Mouse (Mus musculus) central nervous system, embryonic 14 days (tissue): ENCODE results near the gene Fbln1. TPM values are rescaled to one million over a fixed set of nuclear protein-coding genes. Genes with fewer than 3 reads are reported as not detected.

ENCODE experiments used
- polyA plus RNA-seq: library from polyadenylated mRNA; depleted of rRNA; stranded (reverse); fragments of >200 nt; gene quantifications from 2 replicates; pipeline ENCODE4 v1.2.3, GENCODE M21; 2012; rRNA removed

Fbln1 gene
- 54.8 and 86.4 TPM in 2 replicates for polyA plus RNA-seq

DNA sequence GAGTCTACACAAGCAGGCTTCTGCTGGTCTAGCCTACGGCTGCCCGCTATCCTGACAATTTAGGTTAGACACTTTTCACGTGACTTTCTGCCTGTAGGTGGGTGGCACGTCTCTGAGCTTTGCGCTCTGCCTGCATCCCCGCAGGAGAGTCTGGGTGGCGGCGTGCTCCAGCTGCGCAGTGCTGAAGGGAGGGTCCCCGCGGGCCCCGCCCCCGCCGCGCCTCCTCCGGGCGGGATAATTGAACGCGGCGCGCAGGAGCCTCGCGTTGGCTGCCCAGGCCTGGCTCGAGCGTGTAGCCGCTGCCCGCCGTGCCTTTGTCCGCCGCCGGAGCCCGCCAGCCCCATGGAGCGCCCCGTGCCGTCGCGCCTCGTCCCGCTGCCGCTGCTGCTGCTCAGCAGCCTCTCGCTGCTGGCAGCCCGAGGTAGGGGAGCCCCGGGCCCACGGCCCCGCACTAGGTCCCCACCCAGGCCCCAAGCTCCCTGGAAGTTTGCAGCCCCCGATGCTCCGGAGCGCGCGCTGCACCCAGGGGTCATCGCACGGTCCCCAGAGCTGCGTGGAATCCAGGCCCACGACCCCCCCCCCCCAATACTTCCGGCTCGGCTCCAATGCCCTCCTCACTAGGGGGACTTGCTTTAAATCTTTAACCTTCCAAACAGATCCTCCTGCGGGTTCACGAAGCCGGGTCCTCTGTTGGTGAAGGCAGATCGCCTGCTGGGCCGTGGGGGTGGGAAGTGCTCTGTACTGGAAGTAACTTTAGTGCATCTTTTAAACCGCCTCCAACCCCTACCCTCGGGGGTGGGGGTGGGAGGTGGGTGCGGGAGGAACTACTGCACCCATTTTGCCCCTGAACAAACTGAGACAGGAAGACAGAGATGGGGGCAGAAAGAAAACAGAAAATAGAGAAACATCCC is at the start of gene Fbln1:
TSS of gene Fbln1 (plus strand) at position 158 of the 911 bp plus-strand sequence.

DNA sequence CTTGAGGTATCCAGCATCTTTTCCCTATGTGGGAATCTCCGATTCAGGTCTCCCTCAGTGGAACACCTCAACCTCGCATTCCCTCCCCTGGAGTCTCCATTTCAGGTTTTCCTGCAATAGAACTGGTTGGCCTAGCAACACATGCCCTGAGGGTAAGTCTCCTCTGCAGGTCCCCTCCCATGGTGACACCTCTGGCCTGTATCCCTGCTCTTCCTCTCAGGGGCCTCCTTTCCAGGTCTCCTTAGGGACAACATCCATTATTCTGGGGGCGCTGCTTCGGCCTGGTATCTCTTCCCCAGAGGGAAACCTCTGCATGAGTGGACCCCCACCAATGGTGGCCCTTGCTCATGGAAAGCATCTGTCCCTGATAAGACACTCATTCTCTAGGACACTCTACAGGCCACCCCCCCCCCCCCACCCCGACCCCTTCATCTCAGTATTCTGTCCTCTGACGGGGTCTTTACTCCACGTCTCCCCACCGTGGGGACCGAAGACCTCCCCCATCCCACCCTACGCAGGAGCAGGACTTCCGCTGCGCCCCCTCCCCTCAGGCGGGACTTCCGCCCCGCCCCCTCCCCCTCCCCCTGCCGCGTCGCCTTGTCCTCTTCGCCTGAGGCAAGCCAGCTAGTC is 130.0 kb downstream of the Fbln1 start, which contains the start of gene Atxn10:
TSS of gene Atxn10 (plus strand) at position 575 of the 630 bp plus-strand sequence.

Other genes starting within 250 kb of the Fbln1 start
- 40.5 and 42.3 TPM in 2 replicates for gene 5031439G07Rik, start 217.4 kb upstream of the Fbln1 start, polyA plus RNA-seq
- 0.31 and 1.1 TPM in 2 replicates for gene Upk3a, start 188.8 kb upstream of the Fbln1 start, polyA plus RNA-seq
- 16.1 and 16.2 TPM in 2 replicates for gene Fam118a, start 177.0 kb upstream of the Fbln1 start, polyA plus RNA-seq
- gene Smc1b, start 74.0 kb upstream of the Fbln1 start, polyA plus RNA-seq: 0.06 and 0.15 TPM in 2 replicates
- 0.45 and 0.55 TPM in 2 replicates for gene Ribc2, start 73.9 kb upstream of the Fbln1 start, polyA plus RNA-seq
- gene Atxn10, start 130.3 kb downstream of the Fbln1 start, polyA plus RNA-seq: 313 and 339 TPM in 2 replicates